Mouse (Mus musculus): ENCODE measurements around the gene Oxsm.

DNA sequence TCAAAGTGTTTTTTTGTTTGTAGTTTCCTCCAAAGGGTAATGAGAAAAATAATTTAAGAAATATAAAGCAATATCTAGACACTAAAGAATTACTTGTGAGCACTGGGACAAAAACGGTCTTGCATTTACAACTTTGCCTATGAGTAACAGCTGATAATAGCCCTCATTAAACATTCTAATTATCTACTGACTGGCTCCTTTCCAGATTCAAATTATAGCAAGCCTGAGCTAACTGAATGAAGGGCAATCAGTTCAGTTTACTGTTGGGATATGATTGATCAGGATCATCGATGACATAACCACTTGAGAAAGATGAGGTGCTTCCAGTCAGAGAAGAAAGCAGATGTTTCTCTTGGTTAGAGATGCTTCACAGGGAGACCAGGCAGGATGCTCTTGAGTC, 20.2 kb downstream of the Oxsm start:
- no peak for TF ChIP-seq GATA1 (IDR thresholded peaks at IDR 0.05; ENCODE audit: borderline replicate concordance, low read length)
- TF ChIP-seq FLI1 (IDR thresholded peaks at IDR 0.05; ENCODE audit: low read length), result no peak
